Mouse (Mus musculus) left cerebral cortex, adult 2 months (tissue): ENCODE data around the gene Guca1a. TPM values are rescaled to one million over a fixed set of nuclear protein-coding genes. Genes with fewer than 3 reads are reported as not detected.
A peak's percentile ranks its signal among the peaks of the same experiment; 100 is the strongest.

Experiments used
- DNase-seq, 2 experiments: peaks; one replicate each; pipeline ENCODE4 v3.0.0; 2021 to 2022; ENCODE audit warnings: low spot score in 2 of 2, mixed read lengths in 1 of 2; ENCODE audit errors: extremely low spot score in 1 of 2
- H3K27ac ChIP-seq: fragments of 200-600 bp; 2 replicates; pipeline ENCODE4 v1.8.1; 2022
- H3K4me3 ChIP-seq: fragments of 200-600 bp; 2 replicates; pipeline ENCODE4 v1.8.1; 2022
- CTCF ChIP-seq: fragments of 200-600 bp; IDR thresholded peaks from 2 replicates; pipeline ENCODE4 v1.8.1; 2022; ENCODE audit warnings: antibody characterized with exemption, mild to moderate bottlenecking, moderate library complexity
- intact Hi-C: fragments of 180-260 bp; cut with DNase I; formaldehyde crosslinking; loops from one replicate; pipeline ENCODE4 v1.15.1; 2025
- total RNA-seq, 2 experiments: library from RNA; stranded (reverse); gene quantifications; 2 replicates each; pipeline ENCODE4 v1.2.3; 2021

Gene Guca1a
- total RNA-seq, 2 experiments from 2014 or later = not detected

DNA sequence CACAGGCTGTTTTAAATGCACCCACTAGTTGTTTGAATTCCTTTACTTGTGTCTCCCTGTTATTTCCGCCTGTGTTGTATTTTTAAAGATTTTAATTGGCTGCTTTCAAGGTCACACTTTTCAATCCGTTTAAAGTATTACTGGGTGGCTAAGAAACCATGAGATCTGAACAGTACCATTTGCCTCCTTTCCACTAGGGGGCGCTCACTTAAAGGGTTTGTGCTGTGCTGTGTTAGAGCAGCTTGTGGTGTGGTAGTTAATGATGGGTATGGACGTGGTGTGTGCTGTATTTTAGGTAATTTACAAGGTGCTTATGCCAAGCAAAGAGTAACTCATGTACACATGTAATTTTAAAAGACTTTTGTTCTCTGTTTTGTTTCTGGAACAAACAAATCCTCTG is 28.9 kb downstream of the Guca1a start:
- peak; percentile 83 for TF ChIP-seq CTCF
- no peak overlapping the region for H3K27ac ChIP-seq
- DNase-seq = peak; percentile 46 to 49
- no peak overlapping the region for H3K4me3 ChIP-seq
- intact Hi-C loops = no loop called here

DNA sequence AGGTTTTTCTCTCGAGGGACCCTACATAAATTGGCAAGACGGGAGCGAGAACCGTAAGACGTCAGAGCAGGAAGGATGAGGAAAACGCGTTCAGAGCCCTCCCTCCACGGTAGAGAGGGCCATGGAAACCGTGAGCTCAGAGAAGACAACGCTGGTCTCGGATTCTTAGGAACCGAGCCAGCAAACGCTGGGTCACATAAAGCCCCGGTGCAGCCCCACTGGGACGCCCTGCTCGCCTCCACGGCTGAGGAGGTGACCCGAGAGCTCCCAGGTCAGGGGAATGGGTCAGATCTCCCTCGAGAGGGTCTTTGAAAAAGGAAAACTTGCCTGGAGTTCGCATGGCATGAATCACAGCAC is 31.3 kb downstream of the Guca1a start:
- H3K4me3 ChIP-seq = peak overlapping the region; percentile 58
- H3K27ac ChIP-seq = peak overlapping the region; percentile 56; the same call in 1 of the 2 replicates
- no peak for TF ChIP-seq CTCF
- DNase-seq = no peak
- intact Hi-C loops = loop anchor here (10.0 kb wide), 1 partner anchor 316 kb away; the partner anchor contains the start of genes Frs3 and Tomm6

- no peak; the same call in 1 of the 2 replicates for TF ChIP-seq CTCF
- DNase-seq = peak; percentile 86 to 87
- Histone ChIP-seq H3K27ac (peak within 1 kb of the TSS; percentile 56; the same call in 1 of the 2 replicates), H3K4me3 (peak within 1 kb of the TSS; percentile 58)
- intact Hi-C loops = loop anchor here (10.0 kb wide), 1 partner anchor 316 kb away; the partner anchor contains the start of genes Frs3 and Tomm6
These were observed 31.8 kb downstream of the Guca1a start, which contains the start of gene Mrps10 for GRCm38 (mm10) chr17:47368401-47369086. Gene Mrps10 (plus strand): TSS chr17:47368887.

DNA sequence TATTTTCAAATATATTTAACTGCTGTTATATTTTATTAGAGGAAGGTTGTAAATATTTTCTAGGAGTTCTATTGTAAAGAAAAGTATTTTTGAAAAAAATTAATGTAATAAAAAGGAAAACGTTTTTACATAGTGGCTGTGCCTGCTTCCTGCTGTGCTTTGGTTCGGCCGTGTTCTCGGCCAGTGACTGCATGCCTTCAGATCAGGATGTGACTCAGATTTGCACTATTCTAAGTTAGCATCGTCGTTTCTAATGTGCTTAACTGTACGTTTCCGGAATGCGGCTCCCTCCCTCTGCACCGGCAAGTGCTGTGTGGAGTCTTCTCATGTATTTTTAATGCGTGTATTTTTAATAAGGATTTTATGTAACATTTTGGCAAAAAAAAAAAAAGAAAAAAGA is 39.0 kb downstream of the Guca1a start:
- intact Hi-C loops = loop anchor here (10.0 kb wide), 1 partner anchor 323 kb away; the partner anchor contains the start of genes Frs3 and Tomm6
- no peak for TF ChIP-seq CTCF
- no peak for DNase-seq
- Histone ChIP-seq H3K27ac (no peak overlapping the region), H3K4me3 (no peak overlapping the region)

DNA sequence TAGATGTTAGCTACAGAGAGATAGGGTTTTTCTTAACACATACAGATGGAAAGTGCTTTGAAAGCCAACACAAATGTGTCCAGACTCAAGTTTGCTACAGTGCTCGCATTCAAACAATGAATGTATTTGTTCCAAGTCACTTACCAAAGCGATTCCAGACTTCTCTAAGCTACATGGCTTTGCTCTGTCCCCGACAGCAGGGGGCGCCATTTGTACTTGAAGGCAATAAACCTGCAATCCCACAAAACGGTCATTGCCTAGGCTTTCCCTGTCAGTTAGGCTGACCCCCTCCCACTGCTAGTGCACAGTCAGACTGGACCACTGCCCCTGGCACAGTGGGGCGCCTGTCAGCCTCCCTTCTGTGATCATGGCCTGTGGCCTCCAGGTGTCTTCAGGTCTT is 40.4 kb downstream of the Guca1a start:
- H3K4me3 ChIP-seq = no peak overlapping the region
- peak in 1 of 2 experiments; percentile 31 for DNase-seq
- intact Hi-C loops = loop anchor here (10.0 kb wide), 1 partner anchor 325 kb away; the partner anchor contains the start of genes Frs3 and Tomm6
- peak; percentile 65 for TF ChIP-seq CTCF
- no peak overlapping the region for H3K27ac ChIP-seq

DNA sequence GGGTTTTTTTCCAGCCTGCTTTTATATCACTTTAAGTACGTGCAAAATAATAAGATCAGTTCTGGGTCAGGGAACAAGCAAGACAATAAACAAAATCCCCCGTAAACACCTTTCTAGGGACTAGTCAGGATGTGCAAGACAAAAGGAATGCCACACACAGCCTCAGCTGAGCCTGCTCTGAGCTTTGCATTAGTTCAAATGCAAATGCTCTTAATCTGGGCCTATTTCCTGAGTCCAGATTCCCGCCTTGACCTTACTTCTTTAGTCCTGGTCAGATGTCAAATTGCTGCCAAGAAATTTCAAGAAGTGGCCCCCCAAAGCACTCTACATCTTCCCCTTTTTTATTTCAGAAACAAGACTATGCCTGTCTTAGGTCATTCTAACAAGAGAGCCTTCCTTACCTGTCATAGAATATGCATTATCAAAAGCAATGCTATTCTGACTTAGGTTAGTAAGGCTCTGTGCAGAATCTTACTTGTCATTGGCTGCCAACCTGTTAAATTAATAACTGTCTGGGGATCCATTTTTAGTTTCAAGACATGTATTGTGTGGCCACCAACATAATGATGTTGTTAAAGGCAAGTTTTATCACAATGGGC is 50.6 kb downstream of the Guca1a start:
- intact Hi-C loops = no loop called here
- Histone ChIP-seq H3K4me3 (no peak overlapping the region), H3K27ac (no peak overlapping the region)
- no peak for DNase-seq
- TF ChIP-seq CTCF = no peak

Other genes starting within 250 kb of the Guca1a start
- 10 to 100 TPM; 28.4 to 29.1 TPM for gene Mrps10, start 31.7 kb downstream of the Guca1a start, total RNA-seq
- gene Guca1b, start 15.2 kb downstream of the Guca1a start, total RNA-seq = 1 to 10 TPM; 1.8 to 2.9 TPM
- gene AI661453, start 36.0 kb upstream of the Guca1a start, total RNA-seq = under 1 TPM; 0.61 to 0.84 TPM
- gene 1700001C19Rik, start 36.8 kb upstream of the Guca1a start, total RNA-seq = not detected
- 10 to 100 TPM; 17.3 to 22.0 TPM for gene Taf8, start 101.7 kb upstream of the Guca1a start, total RNA-seq
- 10 to 100 TPM; 38.2 to 38.4 TPM for gene Ccnd3, start 104.5 kb upstream of the Guca1a start, total RNA-seq
- gene Bysl, start 210.9 kb upstream of the Guca1a start, total RNA-seq = 10 to 100 TPM; 18.1 to 18.8 TPM
- 10 to 100 TPM; 29.3 to 33.3 TPM for gene Med20, start 211.0 kb upstream of the Guca1a start, total RNA-seq
- 1 to 10 TPM; 7.1 TPM for gene Gm20517, start 211.0 kb upstream of the Guca1a start, total RNA-seq
- gene Usp49, start 230.1 kb upstream of the Guca1a start, total RNA-seq = 10 to 100 TPM in 1 of 2 experiments, 1 to 10 TPM in 1; 9.6 to 13.1 TPM